13 mouse cellular contexts compared by ENCODE assay signal in genomic region chr5:111473425-111473824, GRCm38 (mm10). TPM values are rescaled to one million over a fixed set of nuclear protein-coding genes. Genes with fewer than 3 reads are reported as not detected.
DNase-seq lines count a peak whose midpoint lies in the region; ATAC-seq lines count a peak whose summit lies in the region.
"Had no signal": no experiment of that assay in that cellular context is flagged by ENCODE, and none has a peak within 500 bp of the region (broad histone marks: within the 10 kb centered on the region; RNA-seq: fewer than 3 reads in every experiment).

No protein-coding gene starts in this region.

- H3K9ac ChIP-seq in forebrain, embryonic 12.5 days = no peak overlapping the region
- H3K9ac ChIP-seq: limb, embryonic 12.5 days; neural tube, embryonic 12.5 days had no signal

- intact Hi-C loops in heart, postnatal 36 days (cut with DNase I) = loop anchor here (2.0 kb wide), 1 partner anchor 33 kb away; no protein-coding TSS in a partner anchor
- intact Hi-C loops in left cerebral cortex, postnatal 25 days (cut with DNase I) = loop anchor here (5.0 kb wide), 1 partner anchor 39 kb away; no protein-coding TSS in a partner anchor

- H3K4me3 ChIP-seq in forebrain, embryonic 10.5 days = no peak overlapping the region
- H3K4me3 ChIP-seq in forebrain, embryonic 12.5 days (replicated peaks) = no peak overlapping the region
- H3K4me3 ChIP-seq: limb, embryonic 12.5 days; neural tube, embryonic 12.5 days had no signal

- H3K27ac ChIP-seq in forebrain, embryonic 10.5 days = 0 out of 2 replicates have a peak overlapping the region, but pooled peaks have one; percentile 6
- no peak overlapping the region for H3K27ac ChIP-seq in forebrain, embryonic 12.5 days
- H3K27ac ChIP-seq: limb, embryonic 12.5 days; macrophage; neural tube, embryonic 12.5 days had no signal

- no peaks in the 10 kb centered on the region for H3K36me3 ChIP-seq in forebrain, embryonic 10.5 days (replicated peaks)
- H3K36me3 ChIP-seq in forebrain, embryonic 12.5 days (replicated peaks) = no peaks in the 10 kb centered on the region
- H3K36me3 ChIP-seq: limb, embryonic 12.5 days; neural tube, embryonic 12.5 days had no signal

- no peak for ATAC-seq in forebrain, embryonic 12.5 days (ENCODE audit: low FRiP score)

- no peaks in the 10 kb centered on the region for H3K27me3 ChIP-seq in forebrain, embryonic 10.5 days (ENCODE audit: poor library complexity, severe bottlenecking)
- no peaks in the 10 kb centered on the region for H3K27me3 ChIP-seq in forebrain, embryonic 12.5 days
- H3K27me3 ChIP-seq: neural tube, embryonic 12.5 days had no signal

- peaks cover 13% of the 10 kb centered on the region; the same call in 1 of the 2 replicates for H3K4me1 ChIP-seq in forebrain, embryonic 10.5 days
- H3K4me1 ChIP-seq in forebrain, embryonic 12.5 days = no peaks in the 10 kb centered on the region; the same call in 1 of the 2 replicates
- H3K4me1 ChIP-seq: neural tube, embryonic 12.5 days had no signal

- DNase-seq in forebrain, embryonic 10.5 days (ENCODE audit: extremely low spot score, low spot score) = no peak
- peak; percentile 75 to 92 for DNase-seq in frontal cortex, postnatal 36 days (ENCODE audit: low spot score in 2 of 2)
- DNase-seq in heart, postnatal 36 days = peak; percentile 24 to 41
- peak; percentile 76 to 98 for DNase-seq in left cerebral cortex, postnatal 25 days (ENCODE audit: low spot score in 2 of 2)
- DNase-seq in B cell, adult 2 months = no peak
- DNase-seq in ovary, postnatal 10 days (ENCODE audit: low spot score) = no peak
- DNase-seq in spleen, postnatal 10 days (ENCODE audit: low spot score in 2 of 2) = no peak
- DNase-seq: cerebellum, adult 11-12 months had no signal

- 87% methylated on average over 11 of the region's 11 CpGs for WGBS in forebrain, embryonic 10.5 days
- WGBS in forebrain, embryonic 12.5 days = 87% methylated on average over 11 of the region's 11 CpGs

- no peak overlapping the region for H3K4me2 ChIP-seq in forebrain, embryonic 12.5 days
- H3K4me2 ChIP-seq: limb, embryonic 12.5 days; neural tube, embryonic 12.5 days had no signal

- no peaks in the 10 kb centered on the region for H3K9me3 ChIP-seq in forebrain, embryonic 10.5 days
- 0 out of 2 replicates have a peak, but pooled peaks cover 3% of the 10 kb centered on the region for H3K9me3 ChIP-seq in forebrain, embryonic 12.5 days
- H3K9me3 ChIP-seq: neural tube, embryonic 12.5 days had no signal

RNA-seq across cellular contexts. Expression of gene Mn1, which starts 56.3 kb away (rescaled TPM):
- polyA plus RNA-seq in forebrain, embryonic 10.5 days (2016; fragmentation: Nextera tagmentation; extraction: Ambion mirVana) = 36.5 and 40.0 TPM in 2 replicates
- polyA plus RNA-seq in forebrain, embryonic 12.5 days (2016; fragmentation: Nextera tagmentation; extraction: Ambion mirVana) = 55.8 and 62.6 TPM in 2 replicates
- 10 to 100 TPM; 15.2 to 20.2 TPM for total RNA-seq in heart, postnatal 36 days (2021)
- total RNA-seq in left cerebral cortex, postnatal 25 days (2021) = 10 to 100 TPM; 62.8 to 63.4 TPM
- total RNA-seq: MEL had no signal
- polyA plus RNA-seq: macrophage had no signal

Comparison
In these comparisons a context has a peak if more than half of its experiments do, and no peak if none do; other contexts are left out.
1. DNase-seq: peak in frontal cortex, postnatal 36 days (2 of 2), heart, postnatal 36 days (2 of 2) and left cerebral cortex, postnatal 25 days (2 of 2); none in forebrain, embryonic 10.5 days (single experiment), B cell, adult 2 months (0 of 2), ovary, postnatal 10 days (single experiment) and spleen, postnatal 10 days (0 of 2).